Mouse (Mus musculus) kidney, adult 2 months (tissue): ENCODE measurements around the gene Sidt1.

Source experiments
- CTCF ChIP-seq: fragments of 200-500 bp; conservative IDR thresholded peaks from 2 replicates; pipeline ENCODE4 v1.5.1; 2011; ENCODE audit warnings: low read depth, mild to moderate bottlenecking, control low read depth, low read length, moderate library complexity, mixed read lengths; ENCODE audit not compliant: insufficient read depth, insufficient read length
- POLR2A ChIP-seq: fragments of 200-500 bp; IDR thresholded peaks from one replicate; pipeline ENCODE4 v1.6.1; 2011; ENCODE audit warnings: low read depth, low read length, control low read depth

DNA sequence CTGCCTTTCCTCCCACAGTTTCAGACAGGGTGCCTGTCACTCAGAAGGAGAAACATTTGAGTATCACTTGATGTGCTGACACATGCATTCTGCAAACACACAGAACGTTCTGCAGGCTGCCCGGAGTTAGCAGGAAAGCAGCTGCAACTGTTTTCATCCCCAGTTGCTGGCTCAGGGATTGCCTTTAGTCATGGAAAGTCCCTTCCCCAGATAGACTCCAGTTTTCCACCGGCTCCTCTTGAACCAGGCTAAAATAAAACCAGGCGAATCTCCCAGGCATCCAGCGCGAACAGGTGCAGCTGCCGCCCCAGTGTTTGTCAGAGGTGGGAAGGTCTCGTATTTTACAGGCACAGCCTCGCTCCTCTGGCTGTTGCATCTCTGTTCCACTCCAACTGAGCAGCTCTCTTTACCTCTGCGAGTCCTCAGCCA lies 94.1 kb downstream of the Sidt1 start:
- TF ChIP-seq POLR2A (no peak), CTCF (no peak)
